Mouse (Mus musculus): ENCODE data around the gene Dpf2.
A peak's percentile ranks its signal among the peaks of the same experiment; 100 is the strongest.

The Dpf2 gene

GRCm38 (mm10) chr19:5871273-5871672 is 41.5 kb downstream of the Dpf2 start:
- peak; percentile 57 for DNase-seq (ENCODE audit: extremely low spot score, low spot score)

GRCm38 (mm10) chr19:5868096-5868495 is 44.7 kb downstream of the Dpf2 start:
- DNase-seq (ENCODE audit: extremely low spot score, low spot score), result no peak

- no peak for DNase-seq (ENCODE audit: extremely low spot score, low spot score)
These were observed 48.0 kb downstream of the Dpf2 start for GRCm38 (mm10) chr19:5864710-5865398.

GRCm38 (mm10) chr19:5863776-5864175 is 49.0 kb downstream of the Dpf2 start:
- no peak for DNase-seq (ENCODE audit: extremely low spot score, low spot score)

- no peak for DNase-seq (ENCODE audit: extremely low spot score, low spot score)
These were observed 50.3 kb downstream of the Dpf2 start for GRCm38 (mm10) chr19:5862335-5863085.

GRCm38 (mm10) chr19:5856604-5857003 is 56.2 kb downstream of the Dpf2 start:
- no peak for DNase-seq (ENCODE audit: extremely low spot score, low spot score)

- no peak for DNase-seq (ENCODE audit: extremely low spot score, low spot score)
These were observed 60.6 kb downstream of the Dpf2 start for GRCm38 (mm10) chr19:5852035-5852722.

GRCm38 (mm10) chr19:5851481-5851971 is 61.3 kb downstream of the Dpf2 start:
- no peak for DNase-seq (ENCODE audit: extremely low spot score, low spot score)

GRCm38 (mm10) chr19:5850860-5851259 is 62.0 kb downstream of the Dpf2 start:
- no peak for DNase-seq (ENCODE audit: extremely low spot score, low spot score)

GRCm38 (mm10) chr19:5849843-5850527 is 62.8 kb downstream of the Dpf2 start:
- DNase-seq (ENCODE audit: extremely low spot score, low spot score), result peak; percentile 91

GRCm38 (mm10) chr19:5848826-5849672 is 63.8 kb downstream of the Dpf2 start:
- peak; percentile 46 for DNase-seq (ENCODE audit: extremely low spot score, low spot score)

GRCm38 (mm10) chr19:5848032-5848825 is 64.6 kb downstream of the Dpf2 start:
- peak; percentile 21 for DNase-seq (ENCODE audit: extremely low spot score, low spot score)

- DNase-seq (ENCODE audit: extremely low spot score, low spot score), result peak; percentile 24
These were observed 65.5 kb downstream of the Dpf2 start for GRCm38 (mm10) chr19:5847306-5847796.

GRCm38 (mm10) chr19:5846557-5847305 is 66.1 kb downstream of the Dpf2 start:
- peak; percentile 84 for DNase-seq (ENCODE audit: extremely low spot score, low spot score)

Measured in neural tube, embryonic 10.5 days (tissue).